Mouse (Mus musculus) right cerebral cortex, adult 2 months (tissue): ENCODE data around the gene Kcnh5.
A peak's percentile ranks its signal among the peaks of the same experiment; 100 is the strongest.

Experiments used
- DNase-seq, 2 experiments: peaks; one replicate each; pipeline ENCODE4 v3.0.0; 2021 to 2022; ENCODE audit warnings: low spot score in 2 of 2

Kcnh5 gene

GRCm38 (mm10) chr12:74952661-74953060, 224.5 kb downstream of the Kcnh5 start:
- DNase-seq: no peak

DNA sequence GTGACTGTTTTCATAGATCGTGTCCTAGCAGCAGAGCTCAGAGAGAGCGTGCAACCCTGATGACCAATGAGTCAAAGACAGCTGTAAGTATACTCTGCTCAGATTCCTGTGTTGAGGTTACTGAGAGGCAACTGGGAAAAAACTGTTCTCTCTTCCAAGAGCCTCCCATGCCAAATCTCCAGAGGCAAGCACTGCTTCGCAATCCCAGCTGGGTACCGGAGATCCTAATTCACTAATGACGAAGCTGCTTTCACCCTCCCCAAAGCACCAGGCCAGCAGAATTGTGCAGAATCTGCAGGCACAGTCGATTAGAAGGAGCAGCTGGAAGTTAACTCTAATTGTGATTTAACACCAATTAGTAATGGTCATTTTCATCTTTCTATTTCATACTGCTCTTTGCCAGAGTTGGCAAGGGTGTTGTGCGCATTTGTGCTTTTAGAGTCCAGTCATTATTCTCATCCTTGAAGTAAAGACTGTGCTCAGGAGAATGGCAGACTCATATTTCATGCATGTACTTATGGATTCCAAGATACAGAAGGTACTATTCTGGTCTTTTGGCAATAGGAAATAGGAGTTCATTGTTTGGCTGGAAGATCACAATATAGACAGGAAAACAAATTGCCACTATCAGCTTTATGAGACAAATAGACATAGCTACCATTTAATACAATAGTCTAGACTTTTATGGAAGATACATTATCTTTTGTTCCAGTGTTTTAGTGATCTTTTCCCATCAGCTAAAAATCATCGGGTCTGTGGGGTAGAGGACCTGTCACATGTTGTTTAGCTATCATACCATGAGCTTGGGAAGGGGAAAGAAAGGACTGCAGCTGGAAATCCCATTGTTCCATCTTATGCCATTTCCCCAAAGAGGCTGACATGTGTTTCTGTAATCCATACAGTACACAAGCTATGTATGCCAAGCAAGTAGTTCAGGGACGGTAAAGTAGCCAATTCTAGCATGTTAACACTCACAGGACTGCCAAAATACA, 225.7 kb downstream of the Kcnh5 start:
- DNase-seq: no peak

GRCm38 (mm10) chr12:74901331-74901730, 275.8 kb downstream of the Kcnh5 start:
- no peak for DNase-seq

- DNase-seq: no peak
These were observed 276.4 kb downstream of the Kcnh5 start for GRCm38 (mm10) chr12:74900777-74901176.

DNA sequence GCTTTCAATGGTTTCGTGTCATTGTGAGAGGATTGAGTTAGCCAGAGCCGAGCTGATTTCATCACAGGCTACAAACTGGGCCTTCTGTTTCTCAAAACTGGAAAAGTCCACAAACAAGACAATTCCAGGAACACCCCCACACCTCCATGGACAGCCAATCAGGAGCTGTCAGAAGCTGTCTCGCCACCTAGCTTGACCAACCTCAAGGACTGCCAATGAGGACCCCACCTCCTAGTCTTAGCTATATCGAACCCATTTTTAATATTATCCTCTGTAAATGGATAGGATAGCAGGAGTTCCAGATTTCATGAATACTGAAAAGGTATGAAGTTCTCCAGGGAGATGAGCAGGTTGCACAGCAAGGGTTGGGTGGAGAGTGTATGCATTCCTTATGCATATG, 278.1 kb downstream of the Kcnh5 start:
- no peak for DNase-seq

- no peak for DNase-seq
These were observed 278.9 kb downstream of the Kcnh5 start for GRCm38 (mm10) chr12:74898211-74898610.

DNA sequence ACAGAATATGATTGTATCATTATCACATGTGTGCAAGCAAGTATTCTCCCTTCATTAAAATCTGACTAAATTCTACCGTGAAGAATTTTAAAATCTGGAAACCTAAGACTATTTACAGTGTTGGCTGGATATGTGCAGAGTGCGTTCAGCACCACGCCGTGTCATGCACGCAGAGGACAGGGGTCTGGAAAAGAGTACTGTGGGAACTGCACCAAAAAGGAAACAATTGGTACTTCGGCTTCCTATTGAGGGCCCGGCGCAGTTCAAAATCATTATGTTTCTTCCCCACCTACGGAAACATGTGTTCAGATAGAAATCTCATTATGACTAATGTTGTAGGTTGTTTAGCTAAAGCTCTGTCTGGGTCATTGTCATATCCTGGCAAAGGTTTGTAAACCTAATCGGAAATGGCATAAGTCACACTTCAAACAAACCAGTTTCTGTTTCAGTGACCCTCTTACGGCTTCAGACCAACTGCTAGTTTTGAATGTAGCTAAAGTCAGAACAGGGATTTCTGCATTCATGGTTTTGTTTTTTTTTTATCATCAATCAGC, 282.2 kb downstream of the Kcnh5 start:
- DNase-seq: no peak

- DNase-seq: no peak
These were observed 287.7 kb downstream of the Kcnh5 start for GRCm38 (mm10) chr12:74889419-74889818.

- DNase-seq: no peak
These were observed 290.1 kb downstream of the Kcnh5 start for GRCm38 (mm10) chr12:74887064-74887463.

GRCm38 (mm10) chr12:74881344-74881743, 295.8 kb downstream of the Kcnh5 start:
- no peak for DNase-seq

DNA sequence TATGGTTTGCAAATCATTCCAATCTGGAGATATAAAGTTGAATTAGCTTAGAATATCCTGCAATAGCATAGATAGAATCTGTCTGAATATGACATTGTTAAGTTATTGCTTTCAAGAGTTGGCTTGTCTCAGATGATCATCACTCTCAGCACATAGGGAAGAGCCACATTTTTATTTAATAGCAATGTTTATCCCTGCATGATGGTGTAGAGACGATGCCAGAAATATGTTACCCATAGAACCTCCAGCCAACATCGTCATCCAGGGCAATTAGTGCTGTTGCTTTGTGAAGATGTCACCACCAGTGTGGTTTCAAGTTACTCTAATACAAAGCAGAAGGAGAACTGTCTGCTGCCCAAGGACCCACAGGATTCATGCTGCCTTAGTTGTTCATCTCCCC, 321.5 kb downstream of the Kcnh5 start:
- DNase-seq: no peak

DNA sequence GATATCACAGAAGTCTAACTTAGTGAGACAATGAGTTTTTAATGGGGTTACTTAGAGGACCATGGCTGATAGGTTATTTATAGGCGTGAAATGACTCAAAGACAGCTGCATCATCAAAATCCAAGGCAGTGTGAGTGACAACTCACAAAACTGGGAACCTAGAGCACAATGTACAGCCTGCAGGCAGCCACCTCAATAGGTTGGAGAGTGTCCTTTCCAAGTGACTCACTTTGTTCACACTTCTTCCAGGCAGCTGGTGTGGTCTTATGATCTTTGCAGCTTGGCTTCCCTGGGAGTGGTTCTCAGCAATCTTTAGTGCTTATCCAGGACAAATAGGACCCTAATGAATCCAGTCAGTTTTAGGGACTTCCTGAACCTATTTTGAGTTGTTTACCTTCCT, 322.9 kb downstream of the Kcnh5 start:
- DNase-seq: no peak

- DNase-seq: no peak
These were observed 326.8 kb downstream of the Kcnh5 start for GRCm38 (mm10) chr12:74850323-74850722.

- no peak for DNase-seq
These were observed 327.2 kb downstream of the Kcnh5 start for GRCm38 (mm10) chr12:74849912-74850311.

- DNase-seq: peak; percentile 94 to 95
These were observed 328.4 kb downstream of the Kcnh5 start for GRCm38 (mm10) chr12:74848611-74849347.
